Mouse (Mus musculus): ENCODE measurements at regions not wholly inside any gene's neighbourhood (a gene's known extent, or its start where the extent isn't known, plus 50 kb on each side); places are given as distances from the start of the nearest gene placed in this dataset.
"Not testable (repeated sequence)": the region's sequence is repeated elsewhere in the genome, so short reads cannot be mapped to it uniquely, and the experiment has no call there.

DNA sequence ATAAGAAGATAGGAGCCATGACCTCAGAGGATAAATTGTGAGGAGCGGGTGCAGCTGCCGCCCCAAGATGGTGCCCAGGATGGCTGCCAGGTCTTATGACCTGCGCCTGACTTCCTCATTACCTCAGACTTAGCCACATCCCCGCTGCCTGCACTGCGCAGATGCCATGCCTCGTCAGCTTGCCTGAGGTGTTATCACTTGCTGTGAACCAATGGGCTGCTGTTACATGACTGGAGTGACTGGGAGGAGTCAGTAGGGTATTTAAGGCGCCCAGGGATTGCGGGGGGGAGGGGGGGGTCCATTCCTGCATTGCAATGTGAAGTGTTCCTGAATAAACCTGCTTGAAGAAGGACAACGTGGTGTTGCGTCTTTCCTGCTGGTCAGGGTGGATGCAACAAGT is 126.2 kb downstream of the Bod1 start:
- ATAC-seq (replicated peaks in 1 of 2; ENCODE audit: insufficient read depth in 1 of 2, low FRiP score in 2 of 2, low TSS enrichment in 1 of 2, low read depth in 1 of 2, poor library complexity in 2 of 2, severe bottlenecking in 2 of 2), result not testable (repeated sequence)

GRCm38 (mm10) chr11:31542635-31543219 is 129.0 kb downstream of the Bod1 start:
- no peak for ATAC-seq (replicated peaks in 1 of 2; ENCODE audit: insufficient read depth in 1 of 2, low FRiP score in 2 of 2, low TSS enrichment in 1 of 2, low read depth in 1 of 2, poor library complexity in 2 of 2, severe bottlenecking in 2 of 2)

- ATAC-seq (replicated peaks in 1 of 2; ENCODE audit: insufficient read depth in 1 of 2, low FRiP score in 2 of 2, low TSS enrichment in 1 of 2, low read depth in 1 of 2, poor library complexity in 2 of 2, severe bottlenecking in 2 of 2), result no peak
Measured at GRCm38 (mm10) chr11:31541425-31541824, 130.3 kb downstream of the Bod1 start.

DNA sequence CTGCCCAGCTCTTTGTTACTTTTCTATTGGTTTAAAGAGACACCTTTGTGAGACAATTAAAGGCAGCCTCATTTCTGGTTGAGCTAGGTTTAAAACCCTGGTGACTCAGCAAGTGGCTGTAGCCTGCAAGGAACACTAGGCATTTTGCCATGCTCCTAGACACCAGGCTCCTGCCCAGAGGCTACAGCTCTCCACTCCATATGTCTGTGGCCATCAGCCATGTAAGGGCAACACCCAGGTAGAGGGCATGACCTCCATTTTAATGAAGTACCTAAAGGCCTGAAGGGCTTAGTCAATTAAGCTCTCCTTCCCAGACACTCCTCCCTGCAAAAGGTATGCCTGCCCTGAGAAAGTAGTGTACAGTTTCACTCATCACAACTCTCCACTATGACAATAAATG is 130.9 kb downstream of the Bod1 start:
- no peak for ATAC-seq (replicated peaks in 1 of 2; ENCODE audit: insufficient read depth in 1 of 2, low FRiP score in 2 of 2, low TSS enrichment in 1 of 2, low read depth in 1 of 2, poor library complexity in 2 of 2, severe bottlenecking in 2 of 2)

GRCm38 (mm10) chr11:31531416-31531815 is 140.3 kb downstream of the Bod1 start:
- no peak for ATAC-seq (replicated peaks in 1 of 2; ENCODE audit: insufficient read depth in 1 of 2, low FRiP score in 2 of 2, low TSS enrichment in 1 of 2, low read depth in 1 of 2, poor library complexity in 2 of 2, severe bottlenecking in 2 of 2)

DNA sequence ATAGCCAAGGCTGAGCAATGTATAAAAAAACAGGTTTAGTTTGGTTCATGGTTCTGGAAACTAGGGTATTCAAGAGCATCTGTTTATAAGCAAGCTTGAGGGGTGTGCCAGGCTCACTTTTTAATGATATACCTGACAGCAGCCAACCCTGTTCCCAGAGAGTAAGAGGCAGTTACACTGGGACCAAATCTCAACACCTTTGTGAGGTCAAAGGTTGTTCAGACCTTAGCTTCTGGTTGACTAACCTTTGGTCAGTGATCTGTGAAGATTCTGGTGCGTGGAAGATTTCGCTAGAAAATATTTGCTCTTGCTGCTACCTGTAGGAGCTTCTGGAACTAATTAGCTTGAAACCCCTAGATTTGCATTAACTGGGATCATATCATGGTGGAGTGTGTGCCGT is 140.8 kb downstream of the Bod1 start:
- ATAC-seq (replicated peaks in 1 of 2; ENCODE audit: insufficient read depth in 1 of 2, low FRiP score in 2 of 2, low TSS enrichment in 1 of 2, low read depth in 1 of 2, poor library complexity in 2 of 2, severe bottlenecking in 2 of 2), result no peak

DNA sequence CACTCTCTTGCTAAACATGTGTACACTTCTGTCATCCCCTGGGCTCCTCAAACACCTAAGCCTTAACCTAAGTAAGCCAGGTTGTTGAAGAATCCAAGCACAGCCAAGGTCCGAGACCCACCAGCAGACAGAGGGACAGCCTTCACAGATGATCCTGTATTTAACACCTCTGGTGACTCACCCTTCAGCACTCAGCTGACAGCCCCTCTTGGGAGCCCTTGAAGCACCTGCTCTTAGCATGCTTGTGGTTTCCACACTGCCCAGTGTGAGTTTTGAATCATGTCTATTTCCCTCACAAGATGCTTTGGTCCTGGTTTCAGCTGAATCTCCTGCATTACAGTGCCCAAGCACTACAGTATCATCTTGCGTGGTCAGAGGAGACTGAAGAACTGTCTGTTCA is 142.0 kb downstream of the Bod1 start:
- no peak for ATAC-seq (replicated peaks in 1 of 2; ENCODE audit: insufficient read depth in 1 of 2, low FRiP score in 2 of 2, low TSS enrichment in 1 of 2, low read depth in 1 of 2, poor library complexity in 2 of 2, severe bottlenecking in 2 of 2)

- ATAC-seq (replicated peaks in 1 of 2; ENCODE audit: insufficient read depth in 1 of 2, low FRiP score in 2 of 2, low TSS enrichment in 1 of 2, low read depth in 1 of 2, poor library complexity in 2 of 2, severe bottlenecking in 2 of 2), result no peak
Measured at GRCm38 (mm10) chr11:31524708-31525107, 147.0 kb downstream of the Bod1 start.

GRCm38 (mm10) chr11:31524065-31524618 is 147.5 kb downstream of the Bod1 start:
- ATAC-seq (replicated peaks in 1 of 2; ENCODE audit: insufficient read depth in 1 of 2, low FRiP score in 2 of 2, low TSS enrichment in 1 of 2, low read depth in 1 of 2, poor library complexity in 2 of 2, severe bottlenecking in 2 of 2), result no peak

- ATAC-seq (replicated peaks in 1 of 2; ENCODE audit: insufficient read depth in 1 of 2, low FRiP score in 2 of 2, low TSS enrichment in 1 of 2, low read depth in 1 of 2, poor library complexity in 2 of 2, severe bottlenecking in 2 of 2), result no peak
Measured at GRCm38 (mm10) chr11:31522127-31522526, 149.6 kb downstream of the Bod1 start.

GRCm38 (mm10) chr11:31520909-31521308 is 150.8 kb downstream of the Bod1 start:
- ATAC-seq (replicated peaks in 1 of 2; ENCODE audit: insufficient read depth in 1 of 2, low FRiP score in 2 of 2, low TSS enrichment in 1 of 2, low read depth in 1 of 2, poor library complexity in 2 of 2, severe bottlenecking in 2 of 2), result 0 out of 4 replicates have a peak, but pooled peaks of 1 of the 2 experiments have one; percentile 34

DNA sequence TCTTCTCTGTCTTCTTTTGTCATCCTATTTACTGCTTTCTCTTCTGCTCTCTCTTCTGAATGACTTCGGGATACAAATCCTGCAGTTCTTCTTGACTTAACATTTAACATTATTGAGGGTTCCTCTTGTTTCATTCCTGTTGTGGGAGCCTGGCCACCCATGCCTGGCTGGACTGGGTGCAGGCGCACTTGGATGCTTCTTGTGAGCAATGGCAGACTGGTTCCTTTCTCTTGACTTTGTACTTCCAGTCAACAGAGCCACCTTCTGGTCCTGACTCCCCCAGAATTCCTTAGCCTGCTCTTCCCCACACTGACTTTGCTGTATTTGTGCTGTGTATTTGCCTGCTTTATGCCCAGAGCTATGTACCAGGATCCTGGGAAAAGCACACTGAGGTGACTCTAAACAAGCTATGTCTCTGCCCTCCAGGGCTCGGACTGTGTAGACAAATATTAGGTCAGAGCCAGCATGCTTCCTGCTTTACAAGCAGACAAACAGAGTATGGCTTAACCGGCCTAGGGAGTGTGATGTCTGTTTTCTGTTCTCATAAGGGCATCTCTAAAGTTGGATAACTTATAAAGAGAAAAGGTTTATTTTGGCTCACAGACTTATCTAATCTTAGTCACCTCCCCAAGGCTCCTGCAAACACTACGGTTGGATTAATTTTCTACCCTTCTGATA is 133.5 kb upstream of the Stc2 start:
- no peak for ATAC-seq (replicated peaks in 1 of 2; ENCODE audit: insufficient read depth in 1 of 2, low FRiP score in 2 of 2, low TSS enrichment in 1 of 2, low read depth in 1 of 2, poor library complexity in 2 of 2, severe bottlenecking in 2 of 2)

DNA sequence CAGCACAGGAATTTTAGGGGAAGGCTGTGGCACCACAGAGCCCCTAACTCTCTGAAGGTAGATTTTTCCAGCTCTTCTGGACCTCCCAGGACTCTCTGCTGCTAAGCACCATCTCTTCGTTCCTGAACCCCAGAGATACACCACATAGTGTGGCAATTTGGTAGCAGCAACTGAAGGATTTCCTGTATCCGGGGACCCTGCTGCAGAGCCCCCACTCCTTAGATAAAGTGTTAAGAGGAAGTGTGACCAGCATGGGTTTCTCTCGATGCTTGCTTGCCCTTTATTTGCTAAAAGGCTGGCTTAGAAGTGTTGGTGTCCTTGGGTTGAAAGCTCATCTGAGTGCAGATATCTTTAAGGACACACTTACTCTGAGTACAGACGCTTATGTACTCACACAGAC is 115.6 kb upstream of the Stc2 start:
- peak; percentile 60 to 76; a peak in 3 of 4 replicates for ATAC-seq (replicated peaks in 1 of 2; ENCODE audit: insufficient read depth in 1 of 2, low FRiP score in 2 of 2, low TSS enrichment in 1 of 2, low read depth in 1 of 2, poor library complexity in 2 of 2, severe bottlenecking in 2 of 2)

DNA sequence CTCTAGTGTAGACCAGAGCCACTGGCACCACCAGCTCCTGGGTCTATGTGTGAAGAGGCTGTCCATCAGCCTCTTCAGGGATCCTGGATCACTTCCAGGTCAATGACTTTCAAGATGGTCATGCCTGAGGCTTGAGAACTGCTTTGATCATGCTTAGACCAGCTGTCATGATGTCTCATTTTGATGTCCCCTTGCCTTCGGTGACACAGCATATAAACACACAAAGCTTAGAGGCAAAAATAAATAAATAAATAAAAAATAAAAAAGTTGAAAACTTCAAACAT is 111.1 kb upstream of the Stc2 start:
- no peak for ATAC-seq (replicated peaks in 1 of 2; ENCODE audit: insufficient read depth in 1 of 2, low FRiP score in 2 of 2, low TSS enrichment in 1 of 2, low read depth in 1 of 2, poor library complexity in 2 of 2, severe bottlenecking in 2 of 2)

DNA sequence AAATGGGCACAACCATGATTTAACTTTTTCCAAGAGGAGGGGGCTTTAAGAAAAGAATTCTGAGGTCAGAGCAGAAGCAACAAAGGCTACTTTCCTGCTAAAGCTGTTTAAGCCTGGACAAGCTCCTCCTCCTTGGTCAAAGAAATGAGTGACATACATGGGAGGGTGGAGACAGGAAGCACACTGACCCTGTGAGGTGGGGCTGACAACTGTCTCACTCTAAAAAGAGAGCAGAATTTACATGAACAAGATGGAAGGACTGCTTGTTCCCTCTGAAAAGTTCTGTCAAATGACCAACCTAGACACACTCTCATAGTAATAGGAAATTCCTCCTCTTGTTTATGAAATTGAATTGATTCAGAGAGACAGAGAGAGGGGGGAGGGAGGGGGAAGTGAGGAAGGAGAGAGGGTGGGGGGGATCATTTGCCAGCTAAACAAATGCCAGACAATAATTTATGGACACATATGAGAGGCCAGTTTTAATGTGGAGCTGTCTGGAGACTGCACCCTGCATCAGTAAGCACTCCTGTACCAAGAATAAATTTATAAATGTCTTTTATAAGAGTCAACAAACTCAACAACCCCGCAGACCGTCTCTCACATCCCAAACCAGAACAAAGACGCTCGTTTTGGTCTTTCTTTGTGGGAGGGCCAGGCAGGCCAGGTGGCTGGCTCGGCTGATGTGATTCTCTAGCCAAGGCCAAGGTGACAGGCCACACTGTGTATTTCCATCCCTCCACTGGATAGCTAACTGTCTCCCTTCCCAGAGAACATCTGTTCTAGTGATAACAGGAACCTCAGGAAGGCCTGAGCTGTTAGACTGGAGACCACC is 110.6 kb upstream of the Stc2 start:
- ATAC-seq (replicated peaks in 1 of 2; ENCODE audit: insufficient read depth in 1 of 2, low FRiP score in 2 of 2, low TSS enrichment in 1 of 2, low read depth in 1 of 2, poor library complexity in 2 of 2, severe bottlenecking in 2 of 2), result no peak

GRCm38 (mm10) chr11:31477763-31478162 is 107.9 kb upstream of the Stc2 start:
- ATAC-seq (replicated peaks in 1 of 2; ENCODE audit: insufficient read depth in 1 of 2, low FRiP score in 2 of 2, low TSS enrichment in 1 of 2, low read depth in 1 of 2, poor library complexity in 2 of 2, severe bottlenecking in 2 of 2), result no peak

DNA sequence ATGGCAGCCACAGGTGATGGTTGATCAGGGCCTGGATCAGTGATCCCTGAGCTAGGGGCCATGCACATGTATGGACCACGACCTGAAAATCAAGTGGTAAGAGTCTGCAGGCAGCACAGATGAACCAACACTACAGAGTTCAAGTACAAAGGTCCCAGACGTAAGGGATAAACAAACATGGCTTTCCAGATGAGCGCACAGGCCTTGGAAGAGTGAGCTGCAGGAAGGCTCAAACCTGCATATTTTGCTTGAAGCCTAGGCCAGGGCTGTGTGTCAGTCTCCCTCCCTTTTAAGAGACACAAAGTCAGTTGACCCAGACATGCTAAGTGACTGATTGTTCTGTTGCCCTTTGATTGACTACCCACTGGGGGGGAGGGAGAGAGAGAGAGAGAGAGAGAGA is 107.2 kb upstream of the Stc2 start:
- no peak for ATAC-seq (replicated peaks in 1 of 2; ENCODE audit: insufficient read depth in 1 of 2, low FRiP score in 2 of 2, low TSS enrichment in 1 of 2, low read depth in 1 of 2, poor library complexity in 2 of 2, severe bottlenecking in 2 of 2)

DNA sequence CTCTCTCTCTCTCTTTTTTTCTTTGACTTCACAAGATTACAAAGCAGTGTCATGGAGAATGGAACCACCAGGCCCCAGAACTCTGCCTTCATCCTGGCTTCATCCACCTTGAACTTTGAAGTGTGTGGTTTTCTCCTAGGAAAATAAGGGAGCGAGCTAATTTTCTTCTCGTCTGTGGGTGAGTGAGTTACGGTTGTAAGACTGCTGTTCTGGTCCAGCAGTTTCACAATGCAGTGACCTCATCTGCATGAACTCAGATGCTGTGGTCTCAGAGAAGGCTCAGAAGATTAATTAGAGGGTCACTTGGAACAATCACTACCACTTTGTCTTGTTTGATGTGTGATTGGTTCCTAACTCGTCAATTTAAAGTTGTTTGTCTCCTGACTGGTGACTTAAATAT is 103.1 kb upstream of the Stc2 start:
- no peak for ATAC-seq (replicated peaks in 1 of 2; ENCODE audit: insufficient read depth in 1 of 2, low FRiP score in 2 of 2, low TSS enrichment in 1 of 2, low read depth in 1 of 2, poor library complexity in 2 of 2, severe bottlenecking in 2 of 2)
